Mouse (Mus musculus) thymus, adult 2 months (tissue): ENCODE measurements around the gene Ino80.

Source experiments
- CTCF ChIP-seq: fragments of 200-500 bp; IDR thresholded peaks from 2 replicates; pipeline ENCODE4 v1.5.1; 2012; ENCODE audit warnings: mild to moderate bottlenecking, control low read depth, low read length, moderate library complexity, borderline replicate concordance; ENCODE audit not compliant: control insufficient read depth, poor library complexity, insufficient read depth; ENCODE audit errors: extremely low read depth
- POLR2A ChIP-seq: fragments of 200-500 bp; IDR thresholded peaks from 2 replicates; pipeline ENCODE4 v1.6.1; 2012; ENCODE audit warnings: mild to moderate bottlenecking, low read length, control low read depth, moderate library complexity; ENCODE audit not compliant: control insufficient read depth, poor library complexity, insufficient read depth; ENCODE audit errors: extremely low read depth

GRCm38 (mm10) chr2:119498859-119499258 lies 21.4 kb upstream of the Ino80 start:
- TF ChIP-seq POLR2A (no peak), CTCF (no peak)
